Mouse (Mus musculus) forelimb bud, embryonic 11.5 days (tissue): ENCODE measurements around the gene Bms1.

Source experiments
- DNase-seq: peaks from one replicate; pipeline ENCODE4 v3.0.0-alpha.2; 2012; ENCODE audit warnings: low read depth, low spot score

Bms1 gene

GRCm38 (mm10) chr6:118366196-118366595 is 53.1 kb downstream of the Bms1 start:
- DNase-seq: no peak

GRCm38 (mm10) chr6:118365781-118366180 is 53.5 kb downstream of the Bms1 start:
- DNase-seq: no peak

GRCm38 (mm10) chr6:118350342-118350741 is 68.9 kb downstream of the Bms1 start:
- DNase-seq: no peak

- no peak for DNase-seq
These were observed 71.1 kb downstream of the Bms1 start for GRCm38 (mm10) chr6:118348186-118348585.

GRCm38 (mm10) chr6:118347291-118347690 is 72.0 kb downstream of the Bms1 start:
- DNase-seq: no peak

GRCm38 (mm10) chr6:118341861-118342485 is 77.3 kb downstream of the Bms1 start:
- DNase-seq: no peak

GRCm38 (mm10) chr6:118337660-118338059 is 81.6 kb downstream of the Bms1 start:
- DNase-seq: no peak

GRCm38 (mm10) chr6:118336541-118337480 is 82.5 kb downstream of the Bms1 start:
- no peak for DNase-seq

GRCm38 (mm10) chr6:118335934-118336450 is 83.3 kb downstream of the Bms1 start:
- DNase-seq: no peak

- DNase-seq: no peak
These were observed 85.4 kb downstream of the Bms1 start for GRCm38 (mm10) chr6:118333861-118334260.
